Mouse (Mus musculus) monocyte, adult 2 months (primary cell): ENCODE results near the gene Tiam2.
"Not testable (repeated sequence)": the region's sequence is repeated elsewhere in the genome, so short reads cannot be mapped to it uniquely, and the experiment has no call there.

Experiments used
- DNase-seq, 2 experiments: peaks; one replicate each; pipeline ENCODE4 v3.0.0; 2022; ENCODE audit warnings: low spot score in 2 of 2, low read depth in 1 of 2

Tiam2 gene

DNA sequence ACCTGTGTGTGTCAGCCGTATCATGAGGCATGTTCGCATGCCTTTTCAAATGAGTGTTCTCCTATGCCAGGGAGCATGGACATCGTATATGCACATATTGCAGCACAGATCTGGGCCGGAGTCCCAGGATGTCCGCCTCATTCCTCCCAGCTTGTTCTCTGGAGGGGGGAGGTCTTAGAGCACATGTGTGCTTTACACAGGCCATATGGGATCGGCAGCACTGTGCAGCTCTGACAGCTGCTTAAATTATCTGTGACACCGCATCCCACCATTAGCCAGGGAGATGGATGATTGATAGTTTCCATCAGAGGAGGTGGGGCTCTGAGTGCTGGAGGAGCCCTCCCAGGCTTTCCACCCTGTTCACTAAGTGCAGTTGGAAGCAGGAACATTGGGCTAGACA is 12.4 kb downstream of the Tiam2 start:
- DNase-seq = no peak

GRCm38 (mm10) chr17:3344872-3345271 is 18.5 kb downstream of the Tiam2 start:
- no peak for DNase-seq

GRCm38 (mm10) chr17:3345276-3345885 is 19.0 kb downstream of the Tiam2 start:
- no peak for DNase-seq

GRCm38 (mm10) chr17:3347800-3348199 is 21.4 kb downstream of the Tiam2 start:
- no peak for DNase-seq

DNA sequence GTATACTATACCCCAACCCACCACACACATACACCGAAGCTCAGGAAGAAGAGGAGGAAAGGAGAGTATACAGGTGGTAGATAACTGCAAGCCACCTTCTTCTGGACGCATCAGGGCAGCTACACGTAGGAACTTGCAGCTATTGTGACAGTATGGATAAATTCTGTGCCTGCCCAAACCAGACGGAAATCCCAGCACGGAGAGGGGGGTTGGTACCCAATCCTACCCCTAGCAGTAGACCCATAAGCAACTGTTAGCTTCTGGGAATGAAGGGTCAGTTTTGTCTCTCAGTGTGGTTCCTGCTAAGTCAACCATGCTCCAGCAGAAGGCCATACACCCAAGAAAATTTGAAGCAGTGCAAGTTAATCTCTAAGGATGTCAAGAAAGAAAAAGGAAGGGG is 23.0 kb downstream of the Tiam2 start:
- DNase-seq = no peak

DNA sequence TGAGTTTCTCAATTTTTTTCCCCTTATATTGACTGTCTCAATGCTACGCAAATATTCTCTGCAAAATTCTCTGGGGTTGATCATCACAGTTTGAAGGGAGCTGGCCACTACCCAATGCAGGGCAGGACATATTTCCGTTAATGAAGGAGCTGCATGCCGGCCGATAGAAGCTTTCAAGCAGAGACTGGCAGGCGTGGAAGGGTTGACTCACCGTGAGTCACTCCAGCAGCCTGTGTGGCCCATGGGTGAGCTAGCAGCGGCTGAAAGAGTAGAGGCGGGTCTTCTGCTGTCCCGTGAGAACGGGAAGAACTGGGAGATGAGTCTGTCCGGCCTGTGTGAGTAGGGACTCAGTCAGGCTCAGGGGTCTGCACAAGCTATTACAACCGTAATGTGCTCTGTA is 23.6 kb downstream of the Tiam2 start:
- no peak for DNase-seq

DNA sequence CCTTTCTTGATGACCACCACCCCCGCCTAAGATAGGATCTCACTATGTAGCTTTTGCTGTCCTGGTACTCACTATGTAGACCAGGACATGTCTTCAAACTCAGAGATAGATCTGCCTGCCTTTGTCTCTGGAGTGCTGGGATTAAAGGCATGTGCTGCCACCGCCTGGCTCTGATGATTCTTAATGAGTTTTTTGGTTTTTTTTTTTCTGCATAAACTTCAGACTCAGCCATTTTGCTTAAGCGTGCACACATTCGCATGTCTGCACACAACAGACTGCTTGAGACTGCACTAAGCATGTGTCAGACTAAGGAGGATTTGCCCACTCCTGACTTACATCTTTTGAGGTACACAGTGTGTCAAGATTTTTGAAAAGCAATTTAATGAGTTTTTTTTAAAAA is 24.0 kb downstream of the Tiam2 start:
- DNase-seq = no peak

- no peak for DNase-seq
These were observed 25.3 kb downstream of the Tiam2 start for GRCm38 (mm10) chr17:3351668-3352067.

GRCm38 (mm10) chr17:3353141-3353540 is 26.8 kb downstream of the Tiam2 start:
- not testable (repeated sequence) for DNase-seq

DNA sequence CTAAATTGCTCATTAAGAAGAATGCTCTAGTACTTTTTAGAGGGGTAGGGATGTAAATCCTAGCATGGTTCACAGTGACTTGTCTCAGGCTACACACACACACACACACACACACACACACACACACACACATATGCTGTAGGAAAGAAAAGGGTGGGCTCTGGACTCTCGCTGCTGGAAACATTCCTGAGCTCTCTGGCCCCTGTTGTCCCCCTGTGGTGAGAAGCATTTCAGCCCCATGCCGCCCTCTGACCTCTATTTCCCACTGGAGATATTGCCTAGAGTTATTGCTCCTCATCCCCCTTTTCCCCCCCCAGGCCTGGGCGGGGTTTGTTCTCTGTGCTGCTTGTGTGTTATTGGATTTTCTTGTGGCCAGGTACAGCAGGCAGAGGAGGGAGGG is 28.5 kb downstream of the Tiam2 start:
- no peak for DNase-seq

DNA sequence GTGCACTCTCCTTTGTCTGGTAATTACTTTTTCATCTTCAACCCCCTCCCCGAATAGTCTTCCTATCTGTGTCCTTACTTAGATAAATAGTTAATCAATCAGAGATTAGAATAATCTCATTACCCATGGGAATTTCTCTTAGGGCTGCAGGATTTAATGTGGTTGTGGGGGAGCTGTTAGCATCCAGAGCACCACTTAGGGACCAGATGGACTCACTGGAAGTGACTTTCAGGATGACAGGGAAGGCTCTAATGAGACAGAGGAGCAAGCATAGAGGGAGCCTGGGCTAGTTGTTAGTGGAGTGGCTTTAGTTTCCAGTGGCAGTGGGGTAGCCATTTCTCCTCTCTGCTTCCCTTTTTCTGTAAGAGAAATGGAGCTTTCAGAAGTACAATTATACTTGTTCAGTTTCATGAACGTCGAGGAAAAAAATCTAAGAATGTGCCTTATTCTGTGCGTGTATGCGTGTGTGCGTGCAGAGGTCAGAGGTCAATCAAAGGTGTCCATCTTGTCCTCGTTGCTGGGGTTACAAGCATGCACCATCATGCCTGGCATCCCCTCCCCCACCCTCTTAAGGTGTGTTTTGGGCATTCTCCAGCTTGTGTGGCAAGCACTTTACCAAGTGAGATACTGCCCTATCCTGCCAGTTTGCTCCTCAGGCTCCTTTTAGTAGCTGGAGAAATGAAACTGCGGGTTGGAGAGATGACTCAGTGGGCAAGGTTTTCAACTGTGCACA is 30.4 kb downstream of the Tiam2 start:
- DNase-seq = no peak

- no peak for DNase-seq
These were observed 33.9 kb downstream of the Tiam2 start for GRCm38 (mm10) chr17:3360236-3360635.

DNA sequence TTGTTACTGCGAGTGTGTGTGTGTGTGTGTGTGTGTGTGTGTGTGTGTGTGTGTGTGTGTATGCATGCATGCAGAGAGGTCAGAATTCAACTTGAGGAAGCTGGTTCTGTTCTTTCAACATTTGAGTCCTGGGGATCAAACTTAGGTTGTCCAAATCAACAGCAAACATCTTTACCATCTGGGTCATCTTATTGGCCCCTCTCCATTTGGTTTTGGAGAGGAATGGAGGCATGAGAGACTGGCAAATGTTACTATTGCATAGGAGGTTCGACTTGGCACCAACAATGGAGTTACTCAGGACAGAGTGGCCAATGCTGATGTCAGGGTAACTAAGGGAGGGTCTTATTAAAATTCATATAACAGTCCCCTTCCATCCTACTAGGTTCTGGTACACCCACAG is 35.4 kb downstream of the Tiam2 start:
- DNase-seq = no peak

DNA sequence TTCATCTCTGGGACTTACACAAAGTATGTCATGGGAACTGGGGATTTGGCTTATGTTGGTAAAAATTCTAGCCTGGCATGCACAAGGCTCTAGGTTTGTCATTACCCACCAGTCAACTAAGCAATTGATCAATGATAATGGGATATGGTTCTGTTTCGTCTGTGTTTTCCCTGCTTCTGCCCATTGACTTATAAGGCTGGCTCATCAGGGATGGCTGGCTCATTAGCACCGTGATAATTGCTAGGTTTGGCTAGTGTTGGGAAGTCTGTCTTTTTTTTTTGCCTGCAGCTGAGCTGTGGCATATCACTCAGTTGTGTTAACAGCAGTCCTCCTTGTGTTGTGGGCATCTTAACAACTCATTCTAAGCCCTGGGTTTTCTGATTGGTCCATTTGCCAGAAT is 36.8 kb downstream of the Tiam2 start:
- no peak for DNase-seq

GRCm38 (mm10) chr17:3366741-3367140 is 40.4 kb downstream of the Tiam2 start:
- DNase-seq = no peak

GRCm38 (mm10) chr17:3368386-3368785 is 42.0 kb downstream of the Tiam2 start:
- DNase-seq = no peak

DNA sequence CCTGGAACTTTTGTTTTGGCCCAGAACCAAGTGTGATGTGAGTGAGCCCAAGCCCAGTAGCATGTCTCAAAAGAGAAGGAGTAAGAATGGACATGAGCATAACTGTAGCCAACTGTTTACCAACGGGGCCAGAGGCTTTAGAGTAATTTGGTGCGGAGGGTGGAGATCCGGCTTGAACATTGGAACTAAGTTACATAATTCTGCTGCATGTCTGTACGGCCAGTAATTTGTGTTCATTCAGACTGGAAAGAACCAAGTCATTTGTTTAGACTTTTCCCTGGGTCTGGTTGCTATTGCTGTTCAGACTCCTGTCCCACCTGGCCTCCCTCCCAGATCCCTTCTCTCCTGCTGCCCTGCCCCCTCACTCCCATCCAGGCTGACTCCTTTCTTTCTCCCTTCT is 43.3 kb downstream of the Tiam2 start:
- no peak for DNase-seq

DNA sequence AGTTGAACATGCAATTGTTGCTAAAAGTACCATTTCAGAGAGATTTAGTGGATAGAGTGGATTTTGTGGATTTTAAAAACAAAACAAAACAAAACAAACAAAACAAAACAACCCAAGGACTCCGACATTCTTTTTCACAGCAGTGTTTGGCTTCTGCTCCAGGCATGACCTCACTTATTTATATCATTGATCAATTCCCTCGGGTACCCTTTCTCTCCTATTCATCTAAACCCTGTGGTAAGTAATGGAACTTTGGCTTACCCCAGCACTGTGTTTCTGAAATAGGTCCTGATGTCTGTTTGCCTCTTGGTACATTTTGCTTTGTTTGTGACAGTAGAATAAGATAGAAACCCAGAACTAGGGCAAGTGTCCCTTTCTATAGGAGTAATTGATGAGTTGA is 52.2 kb downstream of the Tiam2 start:
- DNase-seq = no peak

GRCm38 (mm10) chr17:3379753-3380588 is 53.6 kb downstream of the Tiam2 start:
- no peak for DNase-seq

- no peak for DNase-seq
These were observed 59.0 kb downstream of the Tiam2 start for GRCm38 (mm10) chr17:3385391-3385790.

DNA sequence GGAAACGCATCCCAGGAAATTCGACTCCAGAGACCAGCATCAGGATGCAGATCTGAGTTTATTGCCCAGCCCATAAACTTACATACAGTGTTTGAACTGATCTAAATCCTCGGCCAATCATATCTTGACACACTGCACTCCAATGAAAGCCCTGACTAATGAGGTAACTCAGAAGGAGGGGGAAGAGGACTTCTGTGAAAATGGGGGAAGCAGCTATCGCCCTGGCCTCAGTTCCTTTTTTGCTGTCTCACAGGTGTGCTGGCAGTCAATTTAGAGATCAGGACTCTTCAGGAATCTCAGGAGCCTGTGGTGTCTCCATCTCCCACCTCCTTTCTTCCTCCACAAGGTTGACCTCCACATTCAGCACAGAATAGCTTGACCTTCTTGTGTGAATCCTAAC is 61.4 kb downstream of the Tiam2 start:
- no peak for DNase-seq

DNA sequence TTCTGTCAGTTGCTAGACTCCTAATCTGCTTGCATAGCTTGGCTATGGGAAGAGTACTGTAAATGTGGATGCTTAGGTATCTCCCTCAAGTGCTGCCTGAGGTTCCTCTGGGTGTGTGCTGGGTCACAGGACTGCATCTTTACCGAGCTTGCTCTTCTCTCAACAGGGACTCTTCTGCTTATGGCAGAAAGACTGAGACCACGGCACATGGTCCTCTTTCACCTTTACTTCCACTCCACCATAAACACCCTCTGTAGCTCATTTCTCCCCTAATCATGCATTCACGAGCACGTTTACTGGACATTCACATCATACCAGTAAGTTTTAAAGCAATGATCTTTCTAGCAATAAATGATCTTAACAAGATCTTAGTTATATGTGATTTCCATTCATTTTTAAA is 63.4 kb downstream of the Tiam2 start:
- DNase-seq = no peak
